Mouse (Mus musculus) adrenal gland, adult 8-10 months (tissue): ENCODE measurements around the gene Acsm3. TPM values are rescaled to one million over a fixed set of nuclear protein-coding genes. Genes with fewer than 3 reads are reported as not detected.
"Not testable (repeated sequence)": the region's sequence is repeated elsewhere in the genome, so short reads cannot be mapped to it uniquely, and the experiment has no call there.

Experiments used
- DNase-seq: peaks from one replicate; pipeline ENCODE4 v3.0.0; 2022
- total RNA-seq, 4 experiments: library from RNA; stranded (reverse); gene quantifications; 2 replicates each; pipeline ENCODE4 v1.2.4; 2022

Gene Acsm3
- total RNA-seq, result 10 to 100 TPM in 2 of 4 experiments, 1 to 10 TPM in 2; 3.2 to 37.5 (median 17.3) TPM

DNA sequence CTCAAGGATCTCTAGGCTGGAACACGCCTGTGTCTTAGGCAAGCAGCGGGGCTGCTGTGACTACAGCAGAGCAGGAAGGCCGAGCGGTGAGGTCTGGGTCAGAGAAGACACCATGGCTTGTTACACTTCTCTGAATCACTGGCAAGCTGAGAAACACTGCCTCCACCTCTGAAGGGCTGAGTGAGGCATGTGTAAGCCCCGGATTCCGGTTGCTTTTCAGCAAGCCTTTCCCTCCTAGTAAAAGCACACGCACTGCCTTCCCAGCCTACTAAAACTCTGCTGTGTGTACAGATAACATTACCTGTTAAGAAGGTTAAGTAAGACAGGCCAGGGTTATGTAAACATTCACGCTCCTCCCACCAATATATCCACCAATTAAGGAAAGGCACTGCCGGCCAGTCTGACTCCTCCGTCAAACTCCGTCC lies at the start of gene Acsm3:
Gene Acsm3 (plus strand): TSS at position 397 of the 425 bp plus-strand sequence.
- peak; percentile 45 for DNase-seq

DNA sequence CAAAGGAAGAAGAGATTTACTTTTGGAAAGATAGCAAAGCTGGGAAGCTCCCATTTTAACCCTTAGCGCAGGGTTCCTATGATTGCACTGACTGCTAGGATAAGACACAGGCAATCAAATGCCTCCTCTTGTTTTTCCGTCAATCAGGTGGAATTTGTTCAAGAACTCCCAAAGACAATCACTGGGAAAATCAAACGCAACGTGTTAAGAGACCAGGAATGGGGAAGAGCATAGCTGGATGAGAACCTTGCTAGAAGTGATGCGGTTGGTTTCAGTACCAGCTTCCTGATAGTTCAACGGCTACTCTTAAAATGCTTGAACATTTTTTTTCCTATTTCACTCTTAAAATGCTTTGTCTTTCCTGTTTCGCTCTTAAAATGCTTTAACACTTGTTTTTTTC lies 46.6 kb upstream of the Acsm3 start:
- DNase-seq, result no peak

DNA sequence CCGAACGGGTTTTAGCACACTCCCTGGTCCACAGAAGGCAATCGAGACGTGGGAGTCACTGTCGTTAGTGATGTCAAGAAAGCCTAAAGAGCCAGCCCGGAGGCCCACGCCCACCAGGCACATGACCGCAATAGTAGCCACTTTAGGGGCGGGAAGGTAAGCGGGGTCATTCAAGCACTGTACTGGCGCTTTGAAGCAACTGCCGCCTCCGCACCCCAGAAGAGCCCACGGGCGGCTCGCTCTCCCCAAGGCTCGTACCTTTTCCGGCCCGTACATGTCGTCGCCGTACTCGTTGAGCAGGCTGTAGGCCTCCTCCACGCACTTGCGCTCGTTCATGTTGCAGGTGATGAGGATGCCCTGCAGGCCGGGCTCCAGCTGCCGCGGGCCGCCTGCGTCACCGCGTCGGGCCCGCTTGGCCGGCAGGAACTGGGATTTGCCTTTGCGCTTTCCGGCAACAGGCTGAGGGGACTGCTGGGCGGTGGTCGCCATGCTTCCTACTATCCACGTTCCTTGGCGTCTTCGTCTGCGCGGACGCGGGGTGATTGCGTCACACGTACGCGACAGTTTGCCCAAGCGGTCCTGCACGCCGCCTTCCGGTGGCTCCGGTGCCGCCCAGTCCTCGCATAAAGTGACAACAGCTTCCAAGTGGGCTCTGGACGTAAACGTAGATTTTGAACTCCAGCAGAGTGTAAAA lies 40.3 kb upstream of the Acsm3 start, which contains the start of gene Thumpd1:
Gene Thumpd1 (minus strand): TSS at position 546 of the 694 bp plus-strand sequence.
- peak; percentile 82 for DNase-seq

DNA sequence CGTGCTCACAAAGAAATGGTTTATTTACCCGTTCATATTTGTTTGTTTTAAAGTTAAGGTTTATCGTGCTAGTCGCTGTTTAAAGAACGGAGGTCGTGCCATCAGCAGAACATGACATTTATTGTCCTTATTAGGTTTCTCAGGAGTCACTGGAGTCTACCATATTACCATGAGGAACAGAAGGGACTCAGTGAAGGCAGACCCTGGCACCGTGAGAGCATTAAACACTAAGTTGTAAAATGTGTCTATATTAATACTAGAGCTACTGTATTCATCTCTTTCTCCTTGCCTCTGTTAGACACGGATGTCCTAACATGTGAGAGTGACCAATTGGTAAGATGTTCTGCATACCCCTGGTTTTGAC lies 39.8 kb upstream of the Acsm3 start:
- DNase-seq, result no peak

DNA sequence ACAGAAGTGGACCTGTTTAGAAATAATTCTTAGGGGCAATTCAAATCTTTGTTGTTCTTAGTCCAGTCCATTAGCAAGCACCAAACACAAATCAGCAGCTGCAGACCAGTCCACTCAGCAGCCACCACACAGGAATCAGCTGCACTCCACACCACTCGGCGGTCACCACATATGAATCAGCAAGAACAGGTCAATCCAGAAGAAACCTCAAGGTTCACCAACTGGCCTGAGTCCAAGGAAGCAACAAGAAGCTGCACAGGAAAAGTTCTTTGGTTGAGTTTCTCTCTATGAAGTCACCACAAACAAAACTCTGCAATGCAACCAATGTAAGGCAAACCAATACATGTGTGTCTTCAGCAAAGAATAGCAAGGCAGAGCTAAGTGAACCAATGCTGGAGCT lies 33.1 kb upstream of the Acsm3 start:
- peak; percentile 20 for DNase-seq

DNA sequence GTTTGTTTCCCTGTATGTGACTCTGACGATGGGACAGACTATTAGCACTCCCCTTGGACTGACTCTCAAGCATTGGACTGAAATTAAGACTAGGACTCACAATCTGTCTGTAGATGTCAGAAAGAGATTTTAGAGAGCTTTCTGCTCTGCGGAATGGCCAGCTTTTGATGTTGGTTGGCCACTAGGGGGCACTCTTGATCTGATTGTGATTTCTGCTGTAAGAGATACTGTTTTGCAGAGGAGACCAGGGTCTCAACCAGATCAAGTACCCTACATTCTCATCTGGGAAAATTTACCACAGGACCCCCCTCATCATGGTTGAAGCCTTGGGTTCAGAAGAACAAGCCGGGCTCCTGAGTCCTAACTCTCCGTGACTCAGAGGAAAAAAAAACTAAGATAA lies 29.5 kb upstream of the Acsm3 start:
- not testable (repeated sequence) for DNase-seq

GRCm38 (mm10) chr7:119738877-119739276 lies 21.8 kb upstream of the Acsm3 start:
- no peak for DNase-seq

DNA sequence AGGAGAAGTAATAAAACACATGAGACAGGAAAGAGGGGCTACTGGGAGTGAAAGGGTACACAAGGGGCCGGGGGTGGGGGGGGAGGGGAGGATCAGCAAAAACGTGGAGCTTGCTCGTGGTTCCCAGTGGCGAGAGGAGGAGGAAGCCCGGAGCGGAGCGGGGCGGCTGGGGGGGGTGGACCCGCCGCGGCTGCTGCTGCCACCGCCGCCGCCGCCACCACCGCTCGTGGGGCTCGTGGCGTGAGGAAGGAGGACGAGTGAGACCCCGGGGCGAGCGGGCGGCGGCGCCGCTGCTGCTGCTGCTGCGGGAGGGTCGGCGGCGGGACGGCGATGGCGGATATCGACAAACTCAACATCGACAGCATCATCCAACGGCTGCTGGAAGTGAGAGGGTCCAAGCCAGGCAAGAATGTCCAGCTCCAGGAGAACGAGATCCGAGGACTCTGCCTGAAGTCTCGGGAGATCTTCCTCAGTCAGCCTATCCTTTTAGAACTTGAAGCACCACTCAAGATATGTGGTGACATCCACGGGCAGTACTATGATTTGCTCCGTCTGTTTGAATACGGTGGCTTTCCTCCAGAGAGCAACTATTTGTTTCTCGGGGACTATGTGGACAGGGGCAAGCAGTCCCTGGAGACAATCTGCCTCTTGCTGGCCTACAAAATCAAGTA lies 20.8 kb upstream of the Acsm3 start:
- not testable (repeated sequence) for DNase-seq

DNA sequence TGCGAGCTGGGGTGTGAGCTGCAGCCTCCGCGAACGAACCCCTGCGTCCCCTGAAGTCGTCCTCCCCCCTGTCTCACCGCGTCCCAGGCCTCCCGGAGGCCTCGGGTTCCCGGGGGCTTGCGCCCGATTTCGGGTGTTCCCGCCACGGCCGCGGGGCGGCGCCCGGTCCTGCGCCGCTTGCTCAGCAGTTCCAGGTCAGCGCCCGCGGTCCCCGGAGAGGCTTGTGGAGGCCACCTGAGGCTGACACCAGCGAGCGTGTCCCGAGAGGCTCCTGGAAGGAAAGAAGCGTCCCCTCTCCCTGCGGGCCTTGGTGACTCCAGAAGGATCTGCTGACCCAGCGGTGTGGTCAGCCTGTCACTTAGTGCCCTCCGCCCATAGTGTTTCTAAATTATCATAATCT lies 16.4 kb upstream of the Acsm3 start:
- no peak for DNase-seq

GRCm38 (mm10) chr7:119745869-119746268 lies 14.9 kb upstream of the Acsm3 start:
- DNase-seq, result no peak

DNA sequence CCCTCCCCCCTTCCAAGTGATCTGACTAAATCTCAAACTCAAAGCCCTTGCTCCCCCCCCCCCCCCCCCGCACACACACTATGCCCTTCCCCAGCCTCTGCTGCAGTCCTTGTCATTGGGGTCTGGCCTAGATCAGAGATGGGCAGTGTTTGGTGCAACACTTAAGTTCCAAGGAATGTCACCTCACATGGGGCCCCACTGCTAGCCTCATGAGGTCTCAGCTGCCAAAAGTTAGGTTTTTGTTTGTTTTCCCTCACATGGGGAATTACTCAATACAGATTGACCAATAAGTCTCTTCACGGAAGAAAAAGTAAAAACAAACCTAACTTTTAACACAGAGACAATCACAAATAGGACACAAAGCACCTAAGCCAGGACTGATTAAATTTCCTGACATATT lies 12.0 kb upstream of the Acsm3 start:
- DNase-seq, result no peak

DNA sequence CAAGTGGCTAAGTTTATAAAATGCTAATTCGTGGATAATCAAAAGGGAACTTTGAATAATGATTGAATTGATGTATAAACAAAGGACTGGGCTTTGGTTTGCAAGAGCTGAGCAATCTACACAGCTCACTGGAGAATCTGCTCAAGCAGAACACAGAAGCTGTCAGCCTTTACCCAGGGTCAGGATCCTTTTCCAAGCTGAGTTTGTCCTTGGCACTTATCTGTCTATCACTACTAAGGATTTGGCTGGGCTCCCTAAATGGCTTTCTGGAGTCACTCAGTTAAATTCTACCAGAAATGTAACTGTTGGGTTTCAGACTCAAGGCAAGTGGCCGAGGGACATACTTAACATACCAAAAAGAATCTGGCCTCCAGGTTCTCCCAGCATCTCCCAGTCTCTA lies 10.8 kb upstream of the Acsm3 start:
- DNase-seq, result peak; percentile 43

DNA sequence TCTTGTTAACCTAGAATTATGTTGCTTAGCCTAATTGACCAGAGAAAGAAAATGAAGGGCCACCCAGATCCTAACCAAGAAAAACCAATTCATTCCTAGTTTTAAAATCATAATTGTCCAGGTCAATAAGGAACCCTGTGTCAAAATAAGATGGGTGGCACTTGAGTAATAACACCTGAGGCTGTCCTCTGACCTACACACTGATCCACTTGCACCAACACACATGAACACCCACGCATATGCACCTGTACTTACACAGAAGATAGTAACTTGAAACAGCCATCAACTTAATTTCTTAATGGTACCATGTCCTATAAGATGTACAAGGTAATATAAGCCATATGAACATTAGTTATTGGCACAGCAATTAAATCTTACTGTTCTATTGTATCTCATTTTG lies 7.0 kb upstream of the Acsm3 start:
- DNase-seq, result no peak

GRCm38 (mm10) chr7:119762166-119762697 lies 1.5 kb downstream of the Acsm3 start:
- DNase-seq, result no peak

GRCm38 (mm10) chr7:119764377-119764776 lies 3.7 kb downstream of the Acsm3 start:
- no peak for DNase-seq

DNA sequence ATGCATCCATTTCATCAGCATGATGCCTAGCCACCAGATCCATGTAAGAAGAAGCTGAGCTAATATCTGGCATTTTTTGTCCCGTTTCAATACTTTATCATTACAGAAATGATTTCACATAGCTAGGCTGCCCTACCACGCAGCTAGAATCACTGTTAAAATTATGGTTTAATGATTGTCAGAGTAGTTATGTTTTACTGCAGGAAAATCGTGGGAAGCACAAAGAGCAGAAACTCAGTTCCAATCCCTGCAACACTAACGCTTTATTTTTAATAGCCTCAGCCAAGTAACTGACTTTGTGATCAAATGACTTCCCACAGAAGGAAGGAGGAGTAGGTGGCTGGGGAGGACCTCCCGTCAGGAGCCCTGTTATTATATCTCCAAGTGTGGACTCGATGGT lies 6.3 kb downstream of the Acsm3 start:
- DNase-seq, result no peak

- DNase-seq, result no peak
These were observed 9.2 kb downstream of the Acsm3 start for GRCm38 (mm10) chr7:119769895-119770294.

GRCm38 (mm10) chr7:119783453-119783852 lies 22.7 kb downstream of the Acsm3 start:
- DNase-seq, result peak; percentile 25

DNA sequence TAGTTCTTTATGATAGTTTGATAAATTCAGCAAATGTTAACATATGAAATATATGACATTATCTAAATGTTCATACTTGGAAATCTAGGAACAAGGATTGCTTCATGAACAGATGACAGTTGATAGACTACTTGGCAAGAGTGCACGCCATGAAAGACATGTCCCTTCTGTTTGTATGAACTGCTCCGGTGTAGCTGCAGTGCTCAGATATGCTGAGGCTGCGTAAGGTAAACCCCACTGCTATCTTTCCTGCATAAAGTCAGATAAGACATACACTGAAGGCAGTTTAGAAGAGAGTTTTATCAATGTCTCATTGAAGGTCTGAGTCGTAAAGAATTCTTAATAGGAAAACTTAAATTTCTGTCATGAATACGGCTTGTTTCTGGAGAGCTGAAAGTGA lies 24.2 kb downstream of the Acsm3 start:
- no peak for DNase-seq

GRCm38 (mm10) chr7:119789024-119789423 lies 28.3 kb downstream of the Acsm3 start:
- no peak for DNase-seq

- peak; percentile 78 for DNase-seq
These were observed 33.0 kb downstream of the Acsm3 start, which contains the start of the genes Rexo5 and Eri2 for GRCm38 (mm10) chr7:119793586-119794250. Rexo5 (plus strand) TSS chr7:119794006. Eri2 (minus strand) TSS chr7:119794058.

DNA sequence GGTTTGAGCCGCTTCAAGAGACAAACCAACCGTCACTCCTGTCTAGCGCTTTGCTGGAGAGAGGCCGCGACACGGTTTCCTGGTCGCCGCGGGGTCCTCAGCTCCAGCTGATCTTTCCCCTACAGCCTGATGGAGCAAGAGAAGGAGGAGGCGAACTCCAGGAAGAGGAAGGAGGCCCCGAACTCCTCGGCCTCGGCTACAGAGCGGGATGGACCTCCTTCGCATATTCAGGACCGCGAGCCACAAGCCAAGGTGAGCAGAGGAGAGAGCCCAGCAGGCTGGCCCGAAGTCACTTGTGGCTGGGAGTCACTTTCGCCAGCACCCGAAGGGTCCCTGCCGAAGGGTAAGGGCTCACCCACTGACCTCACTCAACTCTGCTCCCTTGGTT lies 33.5 kb downstream of the Acsm3 start:
- DNase-seq, result peak; percentile 14

DNA sequence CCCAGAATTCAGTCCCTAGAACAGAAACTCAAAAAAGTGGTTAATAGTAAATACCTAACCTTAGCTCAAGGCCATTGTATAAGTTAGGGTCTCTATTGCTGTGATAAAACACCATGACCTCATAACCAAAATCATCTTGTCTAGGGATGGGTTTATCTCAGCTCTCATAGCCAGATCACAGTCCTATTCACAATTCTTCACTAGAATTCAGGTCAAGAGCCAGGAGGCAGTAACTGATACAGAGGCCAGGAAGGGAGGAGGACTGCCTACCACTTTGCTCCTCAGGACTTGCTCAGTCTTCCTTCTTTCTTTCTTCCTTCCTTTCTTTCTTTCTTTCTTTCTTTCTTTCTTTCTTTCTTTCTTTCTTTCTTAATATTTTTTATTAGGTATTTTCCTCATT lies 34.6 kb downstream of the Acsm3 start:
- no peak for DNase-seq
